ENCODE assay signal across 8 mouse cellular contexts in genomic region chr19:41258707-41259106, GRCm38 (mm10). TPM values are rescaled to one million over a fixed set of nuclear protein-coding genes. Genes with fewer than 3 reads are reported as not detected.
A peak's percentile ranks its signal among the peaks of the same experiment; 100 is the strongest.
DNase-seq lines count a peak whose midpoint lies in the region; ATAC-seq and TF ChIP-seq lines count a peak whose summit lies in the region.

No protein-coding gene starts in this region.

- H3K4me1 ChIP-seq in forebrain, postnatal 0 days (ENCODE audit: insufficient read depth) = no peaks in the 10 kb centered on the region
- peaks cover 25% of the 10 kb centered on the region for H3K4me1 ChIP-seq in forebrain, embryonic 16.5 days (replicated peaks; ENCODE audit: control insufficient read depth, insufficient read depth, low read length)
- H3K4me1 ChIP-seq in neural tube, embryonic 15.5 days = peaks cover 30% of the 10 kb centered on the region

- no peaks in the 10 kb centered on the region for H3K27me3 ChIP-seq in forebrain, postnatal 0 days (ENCODE audit: insufficient read depth, low read length)
- no peaks in the 10 kb centered on the region for H3K27me3 ChIP-seq in forebrain, embryonic 16.5 days (replicated peaks; ENCODE audit: control insufficient read depth, insufficient read depth, low read length)
- H3K27me3 ChIP-seq in neural tube, embryonic 15.5 days (replicated peaks) = no peaks in the 10 kb centered on the region

- H3K9ac ChIP-seq in forebrain, postnatal 0 days = no peak overlapping the region
- no peak overlapping the region for H3K9ac ChIP-seq in forebrain, embryonic 16.5 days (replicated peaks; ENCODE audit: low read depth, low read length)
- H3K9ac ChIP-seq in neural tube, embryonic 15.5 days (replicated peaks) = no peak overlapping the region

- H3K4me2 ChIP-seq in forebrain, postnatal 0 days (ENCODE audit: low read depth) = no peak overlapping the region
- H3K4me2 ChIP-seq in forebrain, embryonic 16.5 days (ENCODE audit: low read length) = no peak overlapping the region
- no peak overlapping the region for H3K4me2 ChIP-seq in neural tube, embryonic 15.5 days

- peak; percentile 58 for TF ChIP-seq CTCF in forebrain, postnatal 0 days (IDR thresholded peaks at IDR 0.05; ENCODE audit: low read depth)

- no peak overlapping the region for H3K27ac ChIP-seq in forebrain, postnatal 0 days (ENCODE audit: low read depth, low read length)
- no peak overlapping the region for H3K27ac ChIP-seq in forebrain, embryonic 16.5 days (ENCODE audit: low read length)
- no peak overlapping the region for H3K27ac ChIP-seq in neural tube, embryonic 15.5 days (replicated peaks)

- no peaks in the 10 kb centered on the region for H3K9me3 ChIP-seq in forebrain, postnatal 0 days (ENCODE audit: low read length)
- no peaks in the 10 kb centered on the region for H3K9me3 ChIP-seq in forebrain, embryonic 16.5 days (ENCODE audit: control insufficient read depth, low read length)
- H3K9me3 ChIP-seq in neural tube, embryonic 15.5 days (replicated peaks) = no peaks in the 10 kb centered on the region

- peak; percentile 32 for DNase-seq in forebrain, postnatal 0 days
- peak; percentile 36 for DNase-seq in neural tube, embryonic 10.5 days (ENCODE audit: extremely low spot score, low spot score)
- peak; percentile 39 for DNase-seq in c-Kit-positive CD71-positive TER-119-positive erythroid progenitor cells, embryonic 14.5 days (ENCODE audit: low spot score)
- DNase-seq in kidney, postnatal 10 days = peak; percentile 69
- peak; percentile 63 for DNase-seq in retina, embryonic 14.5 days (ENCODE audit: low spot score)

- H3K4me3 ChIP-seq in forebrain, postnatal 0 days (ENCODE audit: low read depth, low read length) = no peak overlapping the region
- H3K4me3 ChIP-seq in forebrain, embryonic 16.5 days (replicated peaks; ENCODE audit: low read length) = no peak overlapping the region
- H3K4me3 ChIP-seq in neural tube, embryonic 15.5 days (replicated peaks) = no peak overlapping the region

- WGBS in forebrain, postnatal 0 days = 40% methylated on average over 2 of the region's 2 CpGs
- 48% methylated on average over 2 of the region's 2 CpGs for WGBS in forebrain, embryonic 16.5 days
- WGBS in neural tube, embryonic 15.5 days = 52% methylated on average over 2 of the region's 2 CpGs

- ATAC-seq in forebrain, postnatal 0 days = no peak
- no peak for ATAC-seq in forebrain, embryonic 16.5 days
- no peak for ATAC-seq in neural tube, embryonic 15.5 days (ENCODE audit: low FRiP score)
- ATAC-seq in megakaryocyte, adult 5-6 weeks (ENCODE audit: poor library complexity, severe bottlenecking) = no peak

- no peaks in the 10 kb centered on the region for H3K36me3 ChIP-seq in forebrain, postnatal 0 days (ENCODE audit: insufficient read depth)
- no peaks in the 10 kb centered on the region for H3K36me3 ChIP-seq in forebrain, embryonic 16.5 days (ENCODE audit: control insufficient read depth, insufficient read depth)
- H3K36me3 ChIP-seq in neural tube, embryonic 15.5 days = no peaks in the 10 kb centered on the region

RNA-seq across cellular contexts. Expression of gene Tm9sf3, which starts 5.1 kb away (rescaled TPM):
- 137 and 159 TPM in 2 replicates for total RNA-seq in forebrain, postnatal 0 days (2014; rRNA removed)
- polyA plus RNA-seq in forebrain, postnatal 0 days (2015; fragmentation: Nextera tagmentation; extraction: Ambion mirVana) = 50.7 and 66.3 TPM in 2 replicates
- polyA plus RNA-seq in forebrain, embryonic 16.5 days (2015; fragmentation: Nextera tagmentation; extraction: Ambion mirVana) = 88.7 and 104 TPM in 2 replicates
- polyA plus RNA-seq in neural tube, embryonic 15.5 days (2015; fragmentation: Nextera tagmentation; extraction: Ambion mirVana) = 86.2 and 100 TPM in 2 replicates
- 134 and 153 TPM in 2 replicates for total RNA-seq in megakaryocyte, adult 5-6 weeks (2015)
- total RNA-seq in megakaryocyte, adult 5-6 weeks (2017) = 234 and 235 TPM in 2 replicates

RNA-seq across cellular contexts. Expression of gene Tll2, which starts 52.1 kb away (rescaled TPM):
- total RNA-seq in forebrain, postnatal 0 days (2014; rRNA removed) = 0.62 and 1.00 TPM in 2 replicates
- polyA plus RNA-seq in forebrain, postnatal 0 days (2015; fragmentation: Nextera tagmentation; extraction: Ambion mirVana) = 0.26 and 0.33 TPM in 2 replicates
- polyA plus RNA-seq in forebrain, embryonic 16.5 days (2015; fragmentation: Nextera tagmentation; extraction: Ambion mirVana) = 0.61 and 0.67 TPM in 2 replicates
- polyA plus RNA-seq in neural tube, embryonic 15.5 days (2015; fragmentation: Nextera tagmentation; extraction: Ambion mirVana) = 1.9 and 2.2 TPM in 2 replicates
- total RNA-seq in megakaryocyte, adult 5-6 weeks (2015) = not detected in 2 replicates
- total RNA-seq in megakaryocyte, adult 5-6 weeks (2017) = not detected in 2 replicates
